Mouse (Mus musculus) layer of hippocampus, postnatal 25 days (tissue): ENCODE measurements at regions not wholly inside any gene's neighbourhood (a gene's known extent, or its start where the extent isn't known, plus 50 kb on each side); places are given as distances from the start of the nearest gene placed in this dataset.

Experiments used
- DNase-seq, 2 experiments: peaks; one replicate each; pipeline ENCODE4 v3.0.0; 2022; ENCODE audit warnings: mixed read lengths in 2 of 2, low spot score in 1 of 2; ENCODE audit errors: extremely low spot score in 1 of 2

- no peak for DNase-seq
These were observed 562.1 kb downstream of the Plcl1 start for GRCm38 (mm10) chr1:55967869-55968268.

DNA sequence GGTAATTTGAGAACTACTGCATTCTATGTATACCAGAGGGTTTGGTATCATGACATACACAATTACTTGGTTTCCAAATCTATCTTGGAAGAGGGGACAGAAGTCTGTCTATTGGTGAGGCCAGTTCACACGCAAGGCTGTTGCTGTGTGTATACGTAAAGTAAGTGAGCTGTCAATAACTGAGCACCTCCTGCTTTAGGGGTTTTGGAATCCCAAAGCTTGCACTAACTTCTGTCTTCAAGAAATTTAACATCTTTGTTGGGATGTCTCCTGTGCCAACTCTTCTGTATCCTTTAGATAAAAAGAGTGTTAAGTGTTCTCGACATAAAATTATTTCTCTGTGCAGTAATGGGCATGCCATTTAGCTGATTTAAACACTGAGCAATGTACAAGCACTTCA, 572.1 kb downstream of the Plcl1 start:
- no peak for DNase-seq

DNA sequence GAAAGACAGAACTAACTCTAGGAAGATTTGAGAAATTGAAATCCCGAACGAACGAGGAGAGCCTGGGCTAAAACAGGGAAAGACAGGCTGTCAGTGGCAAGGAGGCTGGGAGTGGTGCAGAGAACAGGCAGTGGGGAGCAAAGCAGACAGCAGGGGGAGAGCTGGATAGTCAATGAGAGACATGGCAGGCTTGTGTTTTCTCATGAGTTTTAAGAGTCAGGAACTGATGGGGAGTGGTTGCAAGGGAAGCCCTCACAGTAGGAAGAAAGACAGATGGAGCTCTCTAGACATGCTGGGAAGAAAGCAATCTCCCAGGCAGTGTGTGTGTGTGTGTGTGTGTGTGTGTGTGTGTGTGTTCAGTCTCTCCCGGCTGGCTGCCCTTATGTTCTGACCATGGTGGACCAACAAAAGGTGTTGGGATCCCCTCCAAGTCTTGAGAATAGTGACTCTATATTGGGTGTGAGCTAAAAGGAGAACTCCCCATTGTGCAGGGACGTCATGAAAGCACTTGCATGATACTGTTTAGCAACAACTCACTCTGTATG, 577.9 kb downstream of the Plcl1 start:
- no peak for DNase-seq

- no peak for DNase-seq
These were observed 591.4 kb downstream of the Plcl1 start for GRCm38 (mm10) chr1:55997074-55997473.
